Comparison of ENCODE assay signal across 9 mouse cellular contexts in the genomic region with DNA sequence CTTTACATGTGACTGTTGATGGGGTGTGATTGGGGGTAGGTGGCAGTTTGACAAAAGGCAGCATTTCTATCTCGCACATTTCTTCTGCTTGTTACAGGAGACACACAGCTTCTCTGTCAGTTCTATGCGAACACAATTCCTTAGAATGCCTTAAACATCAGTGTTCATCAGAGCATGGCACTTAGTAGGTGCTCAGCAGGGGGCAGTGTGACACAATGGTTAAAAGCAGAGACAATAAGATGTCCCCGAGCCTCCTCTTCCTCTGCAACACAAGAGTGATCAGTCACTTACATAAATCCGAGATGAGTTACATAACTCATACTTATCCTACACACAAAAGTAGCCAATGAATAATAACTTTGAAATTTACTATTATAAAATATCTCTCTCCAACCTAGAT.
DNase-seq lines count a peak whose midpoint lies in the region; ATAC-seq lines count a peak whose summit lies in the region.
"Had no signal": no experiment of that assay in that cellular context is flagged by ENCODE, and none has a peak within 500 bp of the region (broad histone marks: within the 10 kb centered on the region; RNA-seq: fewer than 3 reads in every experiment).

No protein-coding gene starts in this region.

- no peaks in the 10 kb centered on the region for H3K36me3 ChIP-seq in hindbrain, embryonic 10.5 days
- H3K36me3 ChIP-seq in hindbrain, embryonic 13.5 days = no peaks in the 10 kb centered on the region
- H3K36me3 ChIP-seq: G1E had no signal

- no peak overlapping the region for H3K4me2 ChIP-seq in hindbrain, embryonic 13.5 days

- no peak overlapping the region for H3K9ac ChIP-seq in hindbrain, embryonic 13.5 days

- no peak overlapping the region for H3K4me3 ChIP-seq in hindbrain, embryonic 10.5 days
- H3K4me3 ChIP-seq in hindbrain, embryonic 13.5 days = no peak overlapping the region

- H3K9me3 ChIP-seq in hindbrain, embryonic 10.5 days = no peaks in the 10 kb centered on the region
- H3K9me3 ChIP-seq in hindbrain, embryonic 13.5 days = no peaks in the 10 kb centered on the region

- 47% methylated on average over 4 of the region's 4 CpGs for WGBS in hindbrain, embryonic 10.5 days
- 44% methylated on average over 4 of the region's 4 CpGs for WGBS in hindbrain, embryonic 13.5 days

- peak; percentile 7 for DNase-seq in hindbrain, embryonic 10.5 days (ENCODE audit: low spot score)
- peak; percentile 5 to 9 for DNase-seq in urinary bladder, adult 18-20 months (ENCODE audit: low spot score in 2 of 2)
- DNase-seq in urinary bladder, postnatal 10 days (ENCODE audit: low spot score) = no peak
- peak; percentile 19 for DNase-seq in gastrocnemius, postnatal 25 days
- peak; percentile 57 for DNase-seq in lung, postnatal 14 days
- DNase-seq in yolk sac, embryonic 10.5 days (ENCODE audit: low spot score) = no peak
- no peak for DNase-seq in c-Kit-positive CD71-positive TER-119-positive erythroid progenitor cells, embryonic 14.5 days (ENCODE audit: low spot score)

- ATAC-seq in hindbrain, embryonic 13.5 days (ENCODE audit: low FRiP score) = no peak

- H3K27me3 ChIP-seq in hindbrain, embryonic 10.5 days (ENCODE audit: insufficient read depth, poor library complexity, severe bottlenecking) = no peaks in the 10 kb centered on the region
- no peaks in the 10 kb centered on the region for H3K27me3 ChIP-seq in hindbrain, embryonic 13.5 days

- no peaks in the 10 kb centered on the region for H3K4me1 ChIP-seq in hindbrain, embryonic 10.5 days (replicated peaks)
- no peaks in the 10 kb centered on the region for H3K4me1 ChIP-seq in hindbrain, embryonic 13.5 days (replicated peaks)

- H3K27ac ChIP-seq in hindbrain, embryonic 10.5 days = no peak overlapping the region
- H3K27ac ChIP-seq in hindbrain, embryonic 13.5 days = no peak overlapping the region

Comparison
In these comparisons a context has a peak if more than half of its experiments do, and no peak if none do; other contexts are left out.
1. DNase-seq: peak in hindbrain, embryonic 10.5 days (single experiment), urinary bladder, adult 18-20 months (2 of 2), gastrocnemius, postnatal 25 days (single experiment) and lung, postnatal 14 days (single experiment); none in urinary bladder, postnatal 10 days (single experiment), yolk sac, embryonic 10.5 days (single experiment) and c-Kit-positive CD71-positive TER-119-positive erythroid progenitor cells, embryonic 14.5 days (single experiment).